Mouse (Mus musculus) kidney, adult 8-10 months (tissue): ENCODE results near the gene Iqck.

Experiments
- DNase-seq, 2 experiments: peaks; one replicate each; pipeline ENCODE4 v3.0.0; 2022

Gene Iqck

GRCm38 (mm10) chr7:118914561-118915165 lies 59.1 kb downstream of the Iqck start:
- DNase-seq = no peak

DNA sequence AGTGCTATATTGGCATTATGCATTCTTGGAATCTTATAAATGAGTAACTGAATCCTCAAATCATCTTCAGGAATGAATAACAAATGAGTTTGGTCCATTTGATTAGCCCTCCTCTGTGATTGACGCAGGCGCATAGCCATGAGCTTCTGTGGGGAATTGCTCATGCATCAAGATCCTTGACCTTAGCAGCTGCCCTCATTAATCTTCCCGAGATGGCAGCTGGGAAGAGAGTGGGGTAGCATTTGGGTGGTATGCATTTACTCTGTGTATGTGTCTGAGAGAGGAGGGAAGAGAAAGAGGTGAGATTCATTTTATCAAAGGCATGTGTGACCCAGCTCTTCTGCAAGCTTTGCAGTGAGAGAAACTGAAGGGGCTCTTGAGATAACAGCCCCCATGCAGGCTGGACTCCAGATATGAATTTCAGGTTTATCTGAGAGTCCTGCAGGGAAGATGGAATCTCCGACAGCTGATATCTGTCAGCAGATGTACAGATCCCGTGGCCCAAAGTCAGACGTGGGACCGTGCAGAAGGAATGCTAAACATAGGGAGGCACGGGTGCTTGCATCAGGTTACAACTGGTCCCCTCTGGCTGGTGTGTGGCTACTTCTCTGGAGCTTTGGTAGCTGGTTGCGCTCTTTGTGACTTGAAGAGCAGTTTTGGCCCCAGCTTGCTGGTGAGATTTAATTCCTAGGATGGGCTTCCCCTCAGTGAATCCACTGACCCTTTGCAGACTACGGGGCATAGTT lies 63.9 kb downstream of the Iqck start:
- no peak for DNase-seq

DNA sequence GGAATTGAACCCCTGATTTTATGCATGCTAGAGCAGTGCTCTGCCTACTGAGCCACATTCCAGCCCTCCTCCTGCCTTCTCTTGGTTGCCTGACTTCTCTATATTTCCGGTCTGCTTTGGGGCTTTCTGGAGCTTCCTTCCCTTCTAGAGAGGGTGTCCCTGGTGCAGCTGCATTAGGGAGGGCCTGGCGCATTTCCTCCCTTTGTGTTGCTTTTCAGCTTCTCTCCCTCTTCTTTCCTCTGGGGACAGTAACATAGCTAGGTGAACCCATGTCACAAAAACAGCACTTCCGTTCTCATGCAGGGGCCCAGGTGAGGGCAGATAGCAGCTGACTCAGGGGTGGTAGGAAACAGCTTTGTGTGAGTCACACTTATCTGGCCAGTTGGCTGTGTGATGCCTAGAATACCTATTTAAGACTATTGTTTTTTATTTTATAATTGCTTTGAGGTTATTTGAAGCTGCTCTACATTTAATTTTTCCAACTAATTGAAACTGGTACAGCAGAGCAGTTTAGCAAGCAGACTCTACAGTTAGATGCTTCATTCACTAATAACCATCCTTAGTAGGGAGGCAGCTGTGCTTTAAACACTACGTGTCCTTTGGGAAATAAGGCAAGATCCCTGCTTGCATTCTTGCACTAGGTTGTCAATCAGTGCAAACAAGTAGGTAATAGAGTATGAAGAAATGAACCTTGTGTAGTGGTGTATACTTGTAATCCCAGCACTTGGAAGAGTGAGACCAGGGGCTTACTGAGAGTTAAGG lies 67.1 kb downstream of the Iqck start:
- no peak for DNase-seq

- no peak for DNase-seq
Observed at GRCm38 (mm10) chr7:118925547-118925946, 70.0 kb downstream of the Iqck start.

GRCm38 (mm10) chr7:118926516-118927260 lies 71.1 kb downstream of the Iqck start:
- DNase-seq = no peak

DNA sequence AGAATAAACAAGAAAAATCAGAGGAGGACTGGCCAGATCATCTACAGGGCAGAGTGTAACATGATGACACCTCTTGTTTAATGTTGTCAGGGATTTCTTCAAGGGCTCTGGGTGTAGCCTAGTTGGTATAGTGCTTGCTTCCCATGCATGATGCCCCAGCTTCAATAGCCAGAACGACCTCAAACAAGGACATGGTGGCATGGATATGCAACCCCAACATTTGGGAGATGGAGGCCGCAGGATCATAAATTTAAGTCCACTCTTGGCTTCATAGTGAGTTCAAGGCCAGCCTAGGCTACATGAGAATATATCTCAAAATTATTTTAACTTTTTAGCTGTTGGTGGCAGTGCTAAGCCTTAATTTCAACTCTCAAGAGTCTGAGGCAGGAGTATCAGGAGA lies 71.7 kb downstream of the Iqck start:
- no peak for DNase-seq

DNA sequence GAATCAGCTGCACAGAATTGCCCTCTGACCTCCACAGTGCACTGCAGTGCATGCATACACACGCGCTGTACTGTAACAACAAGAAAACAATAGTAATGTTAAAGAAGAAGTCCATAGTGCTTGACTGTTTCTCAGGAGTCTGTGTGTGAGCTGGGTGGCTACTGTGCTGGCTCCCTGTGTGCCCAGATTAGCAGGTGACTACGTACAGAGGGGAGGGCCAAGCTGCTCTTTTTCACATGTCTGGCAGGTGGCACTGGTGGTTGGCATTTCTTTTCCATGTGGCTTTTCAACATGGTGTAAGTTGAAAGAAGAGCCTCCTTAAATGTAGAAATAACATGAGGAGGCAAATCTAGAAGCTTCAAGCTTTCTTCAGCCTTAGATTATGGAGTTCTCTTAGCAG lies 72.8 kb downstream of the Iqck start:
- no peak for DNase-seq

DNA sequence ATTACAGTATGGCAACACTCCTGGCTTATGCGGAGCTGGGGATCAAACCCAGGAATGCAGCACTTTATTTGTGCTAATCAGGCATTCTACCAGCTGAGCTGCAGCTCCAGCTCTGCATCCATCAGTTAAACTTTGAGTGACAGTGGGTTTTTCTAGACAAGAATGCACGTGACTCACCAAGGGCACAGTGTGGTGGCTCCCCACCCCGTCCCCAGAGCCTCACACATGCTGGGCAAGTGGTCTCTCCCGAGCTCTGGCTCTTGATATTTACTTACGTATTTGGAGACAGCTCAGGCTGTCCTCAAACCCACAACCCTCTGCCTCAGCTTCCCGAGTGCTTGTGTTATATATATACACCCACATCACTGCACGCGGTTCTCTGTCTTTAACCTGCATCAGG lies 73.4 kb downstream of the Iqck start:
- DNase-seq = no peak

DNA sequence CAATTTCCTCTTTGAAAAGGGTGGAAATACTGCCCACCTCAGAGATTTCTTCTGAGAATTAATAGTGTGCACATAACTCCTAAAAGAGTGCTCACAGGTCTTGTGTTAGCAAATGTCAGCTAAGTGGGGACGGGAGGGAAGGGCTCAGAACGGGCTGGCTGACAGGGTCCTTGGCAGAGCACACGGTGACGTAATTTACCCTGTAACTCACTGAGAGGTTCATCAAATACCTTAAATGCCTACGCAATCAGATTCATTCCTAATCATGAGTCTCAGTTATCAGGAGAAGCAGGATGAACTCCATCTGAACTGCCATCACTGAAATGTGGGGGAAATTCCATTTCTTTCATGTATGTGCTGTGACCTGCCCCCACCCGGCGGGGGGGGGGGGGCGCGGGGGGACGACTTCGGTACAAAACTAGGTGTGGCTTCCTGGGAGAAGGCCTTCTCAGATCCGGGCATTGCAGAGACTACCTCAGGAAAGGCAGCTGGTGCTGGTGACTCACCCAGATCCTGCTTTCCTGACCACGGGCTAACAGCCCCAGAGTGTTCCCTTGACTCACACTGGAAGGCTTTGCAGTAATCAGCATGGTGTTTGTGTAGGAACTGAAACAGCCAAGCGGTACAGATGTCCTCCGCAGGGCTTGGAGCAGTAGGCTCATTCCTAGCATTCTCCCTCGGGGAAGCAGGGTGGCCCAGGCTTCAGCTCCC lies 74.2 kb downstream of the Iqck start:
- DNase-seq = no peak

- DNase-seq = no peak
Observed at GRCm38 (mm10) chr7:118931502-118932395, 76.2 kb downstream of the Iqck start.

DNA sequence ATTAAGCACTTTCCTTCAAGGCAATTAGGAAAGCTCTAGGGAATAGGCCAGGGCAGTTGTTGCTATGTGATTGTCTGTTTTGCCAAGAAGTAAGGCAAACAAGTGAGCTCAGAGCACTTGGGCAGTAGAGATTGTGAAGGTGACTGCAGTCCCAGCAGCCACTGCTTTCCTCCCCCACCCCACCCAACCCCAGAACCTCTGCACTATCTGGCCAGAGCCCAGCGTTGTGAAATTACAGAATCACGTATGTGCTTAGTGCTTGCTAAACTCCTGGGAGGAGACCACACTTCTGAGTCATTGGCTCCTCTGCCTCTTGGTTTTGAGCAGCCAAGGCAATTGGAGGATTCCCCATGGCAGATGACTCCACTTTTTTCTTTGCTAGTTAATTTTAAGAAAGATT lies 79.8 kb downstream of the Iqck start:
- DNase-seq = no peak

DNA sequence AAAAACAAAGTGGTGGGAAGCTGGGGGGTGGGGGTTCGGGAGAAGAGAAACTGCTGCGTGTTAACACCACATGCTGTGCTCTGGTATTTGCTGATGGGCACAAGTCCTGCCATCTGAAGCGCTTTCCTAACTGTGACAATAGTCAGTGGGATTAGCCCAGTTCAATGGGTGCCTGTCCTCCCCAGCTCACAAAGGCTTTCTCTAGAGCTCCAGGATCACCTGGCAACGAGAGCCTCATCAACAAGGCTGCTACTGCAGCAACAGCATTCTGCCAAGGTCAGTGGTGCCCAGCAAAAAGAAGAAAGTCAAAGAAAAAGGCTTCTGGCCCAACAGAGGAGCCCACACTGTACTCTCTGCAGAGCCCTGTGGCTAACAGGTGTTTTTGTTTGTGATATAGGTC lies 81.3 kb downstream of the Iqck start:
- DNase-seq = no peak

- DNase-seq = no peak
Observed at GRCm38 (mm10) chr7:118937469-118938387, 82.2 kb downstream of the Iqck start.

GRCm38 (mm10) chr7:118942297-118942696 lies 86.7 kb downstream of the Iqck start:
- DNase-seq = no peak

DNA sequence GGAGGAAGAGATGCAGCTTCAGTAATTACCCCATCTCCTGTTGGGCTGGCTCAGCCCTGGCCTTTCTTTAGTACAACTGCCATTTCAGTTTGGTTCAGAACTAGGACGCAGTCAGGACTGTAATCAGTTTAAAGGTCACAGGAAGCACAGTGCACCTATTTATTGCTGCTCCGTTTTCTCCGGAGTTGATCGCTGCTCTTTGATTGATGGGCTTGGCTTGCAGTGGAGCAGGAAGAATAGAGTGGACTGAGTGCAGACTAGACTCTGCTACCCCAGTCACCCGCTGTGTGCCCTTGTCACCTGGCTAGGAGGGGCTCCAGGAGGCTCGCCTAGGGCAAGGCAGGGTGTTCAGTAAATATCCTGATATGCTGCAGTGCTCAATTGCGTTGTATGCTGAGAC lies 87.6 kb downstream of the Iqck start:
- DNase-seq = no peak

DNA sequence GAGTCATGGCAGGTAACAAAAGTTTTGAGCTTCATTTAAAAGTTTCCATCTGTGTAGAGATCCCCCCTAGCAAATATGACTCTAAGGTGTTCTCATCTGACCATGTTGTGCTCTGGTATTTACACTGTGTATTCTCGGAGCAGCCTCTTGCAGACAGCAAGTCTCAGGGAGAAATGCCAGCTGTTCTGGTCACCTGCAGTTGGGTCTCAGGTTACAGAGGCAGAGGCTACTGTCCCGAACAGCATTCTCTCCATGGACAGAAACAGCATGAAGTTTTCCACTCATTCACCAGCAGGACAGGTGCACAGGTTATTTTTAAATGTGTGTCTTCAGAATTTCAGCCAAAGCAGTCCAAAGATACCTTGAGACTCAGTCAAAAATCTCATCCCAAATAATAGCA lies 89.3 kb downstream of the Iqck start:
- DNase-seq = no peak

GRCm38 (mm10) chr7:118947241-118947640 lies 91.7 kb downstream of the Iqck start:
- no peak for DNase-seq

DNA sequence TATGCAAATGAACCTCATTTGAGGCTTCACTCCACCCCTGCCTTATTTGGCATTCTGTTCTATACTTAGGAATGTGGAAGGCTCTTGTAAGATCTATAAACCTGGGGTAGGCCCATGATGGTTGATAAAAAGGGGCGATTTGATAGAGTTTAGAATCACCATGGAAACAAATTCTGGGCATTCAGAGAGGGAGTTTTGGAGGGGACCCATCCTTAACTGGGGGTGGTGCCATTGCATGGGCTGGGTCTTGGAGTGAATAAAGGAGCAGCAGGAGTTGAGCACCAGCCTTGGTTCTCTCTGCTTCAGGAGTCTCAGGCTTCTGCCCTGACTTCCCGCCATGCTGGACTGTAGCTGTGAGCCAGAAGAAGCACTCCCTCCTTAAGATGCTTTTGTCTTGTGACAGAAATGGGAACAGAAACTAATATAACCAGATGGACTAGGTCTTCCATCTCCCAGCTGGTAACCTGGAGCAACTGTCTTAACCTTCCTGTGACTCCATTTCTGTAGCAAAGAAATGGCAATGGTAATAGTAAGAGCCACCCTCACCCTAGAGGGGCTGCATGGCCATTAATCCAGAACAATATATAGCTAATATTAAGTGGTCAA lies 93.2 kb downstream of the Iqck start:
- no peak for DNase-seq

- no peak for DNase-seq
Observed at GRCm38 (mm10) chr7:118949749-118950148, 94.2 kb downstream of the Iqck start.
